ENCODE assay signal across 14 mouse cellular contexts in genomic region chr6:92874854-92875253, GRCm38 (mm10). TPM values are rescaled to one million over a fixed set of nuclear protein-coding genes. Genes with fewer than 3 reads are reported as not detected.
DNase-seq lines count a peak whose midpoint lies in the region; ATAC-seq lines count a peak whose summit lies in the region.
"Had no signal": no experiment of that assay in that cellular context is flagged by ENCODE, and none has a peak within 500 bp of the region (broad histone marks: within the 10 kb centered on the region; RNA-seq: fewer than 3 reads in every experiment).

No protein-coding gene starts in this region.

- peaks cover 30% of the 10 kb centered on the region for H3K4me1 ChIP-seq in kidney, embryonic 15.5 days

- no peak overlapping the region for H3K9ac ChIP-seq in kidney, embryonic 15.5 days

- no peak overlapping the region for H3K4me2 ChIP-seq in kidney, embryonic 15.5 days

- no peak for ATAC-seq in kidney, embryonic 15.5 days (replicated peaks; ENCODE audit: low FRiP score)
- ATAC-seq in hematopoietic stem cell, adult 5-6 weeks (replicated peaks in 1 of 2; ENCODE audit: insufficient read depth in 1 of 2, low FRiP score in 2 of 2, low TSS enrichment in 1 of 2, low read depth in 1 of 2, poor library complexity in 2 of 2, severe bottlenecking in 2 of 2), result peak; percentile 38 to 65; a peak in 3 of 4 replicates
- ATAC-seq: hindbrain, embryonic 16.5 days had no signal

- H3K4me3 ChIP-seq in kidney, embryonic 15.5 days (replicated peaks), result no peak overlapping the region
- H3K4me3 ChIP-seq: layer of hippocampus, adult 2 months had no signal

- H3K36me3 ChIP-seq in kidney, embryonic 15.5 days, result peaks cover 87% of the 10 kb centered on the region

- no peak overlapping the region for H3K27ac ChIP-seq in kidney, embryonic 15.5 days
- H3K27ac ChIP-seq: layer of hippocampus, adult 2 months had no signal

- WGBS in kidney, embryonic 15.5 days, result 61% methylated on average over 5 of the region's 5 CpGs

- H3K27me3 ChIP-seq in kidney, embryonic 15.5 days, result no peaks in the 10 kb centered on the region

- peak; percentile 6 for DNase-seq in cerebellum, adult 11-12 months
- no peak for DNase-seq in cerebellum, adult 8-10 months
- DNase-seq in kidney, adult 8-10 months, result peak; percentile 19 to 49
- DNase-seq in lung, postnatal 4 days, result peak; percentile 32 to 49
- DNase-seq in urinary bladder, postnatal 14 days (ENCODE audit: low spot score), result no peak
- no peak for DNase-seq in layer of hippocampus, postnatal 36 days
- DNase-seq: cerebellum, postnatal 36 days; left cerebral cortex, postnatal 4 days; thymus, postnatal 25 days had no signal

- H3K9me3 ChIP-seq in kidney, embryonic 15.5 days (replicated peaks), result no peaks in the 10 kb centered on the region

RNA-seq across cellular contexts. Expression of gene Gm15737, which starts 5.7 kb away (rescaled TPM):
- 0.06 and 0.08 TPM in 2 replicates for polyA plus RNA-seq in kidney, embryonic 15.5 days (2015; fragmentation: Nextera tagmentation; extraction: Ambion mirVana)
- not detected in 2 replicates for total RNA-seq in hematopoietic stem cell, adult 5-6 weeks (2017)
- total RNA-seq in layer of hippocampus, postnatal 36 days (2021), result not detected
- total RNA-seq: layer of hippocampus, adult 2 months; left cerebral cortex, postnatal 4 days had no signal
- polyA plus RNA-seq: C2C12; hindbrain, embryonic 16.5 days had no signal

RNA-seq across cellular contexts. Expression of gene A730049H05Rik, which starts 58.6 kb away (rescaled TPM):
- 1.9 and 2.9 TPM in 2 replicates for polyA plus RNA-seq in kidney, embryonic 15.5 days (2015; fragmentation: Nextera tagmentation; extraction: Ambion mirVana)
- not detected in 2 replicates for total RNA-seq in hematopoietic stem cell, adult 5-6 weeks (2017)
- under 1 TPM; 0.15 to 0.23 TPM for total RNA-seq in layer of hippocampus, postnatal 36 days (2021)
- polyA plus RNA-seq: C2C12 had no signal

Comparison
In these comparisons a context has a peak if more than half of its experiments do, and no peak if none do; other contexts are left out.
1. DNase-seq: peak in cerebellum, adult 11-12 months (single experiment), kidney, adult 8-10 months (2 of 2) and lung, postnatal 4 days (2 of 2); none in cerebellum, adult 8-10 months (single experiment), urinary bladder, postnatal 14 days (single experiment) and layer of hippocampus, postnatal 36 days (0 of 2).